Mouse (Mus musculus) embryonic facial prominence, embryonic 12.5 days (tissue): ENCODE measurements around the gene Marc2. TPM values are rescaled to one million over a fixed set of nuclear protein-coding genes. Genes with fewer than 3 reads are reported as not detected.

ENCODE experiments used
- ATAC-seq: fragments of 200-750 bp; cut with Nextera tagmentation; 2 replicates; pipeline ENCODE4 v1.8.0; 2017; ENCODE audit not compliant: insufficient number of reproducible peaks, insufficient read depth, low FRiP score, low TSS enrichment
- H3K27ac ChIP-seq: fragments of 300-500 bp; sonication (generic); 2 replicates; pipeline ENCODE4 v1.5.1; 2016; ENCODE audit warnings: mild to moderate bottlenecking
- H3K27me3 ChIP-seq: fragments of 300-500 bp; sonication (generic); 2 replicates; pipeline ENCODE4 v1.6.1; 2016; ENCODE audit warnings: mild to moderate bottlenecking, moderate library complexity
- H3K36me3 ChIP-seq: fragments of 300-500 bp; sonication (generic); 2 replicates; pipeline ENCODE4 v1.6.1; 2016; ENCODE audit warnings: mild to moderate bottlenecking
- H3K4me1 ChIP-seq: fragments of 300-500 bp; sonication (generic); 2 replicates; pipeline ENCODE4 v1.6.1; 2016
- H3K4me2 ChIP-seq: fragments of 300-500 bp; sonication (generic); replicated peaks from 2 replicates; pipeline ENCODE4 v1.6.1; 2016; ENCODE audit warnings: mild to moderate bottlenecking, moderate library complexity
- H3K4me3 ChIP-seq: fragments of 300-500 bp; sonication (generic); 2 replicates; pipeline ENCODE4 v1.5.1; 2016; ENCODE audit warnings: mild to moderate bottlenecking
- H3K9ac ChIP-seq: fragments of 300-500 bp; sonication (generic); 2 replicates; pipeline ENCODE4 v1.6.1; 2016; ENCODE audit warnings: mild to moderate bottlenecking, moderate library complexity
- H3K9me3 ChIP-seq: fragments of 300-500 bp; sonication (generic); 2 replicates; pipeline ENCODE4 v1.6.1; 2016; ENCODE audit warnings: mild to moderate bottlenecking, moderate library complexity
- WGBS: fragments of 180-500 bp; shearing (Covaris S2); methylation state at CpG from one replicate; pipeline ENCODE4 v1.1.7; 2016; 5-methylcytosine and 5-hydroxymethylcytosine counted together
- polyA plus RNA-seq: library from polyadenylated mRNA; unstranded; fragments of >200 nt; fragmentation: Nextera tagmentation; extraction: Ambion mirVana; gene quantifications from 2 replicates; pipeline ENCODE4 v1.2.1, GENCODE M21; 2016

Gene Marc2
- polyA plus RNA-seq: 144 and 152 TPM in 2 replicates

GRCm38 (mm10) chr1:184846092-184846750 is at the start of gene Marc2:
Gene Marc2 (minus strand): TSS chr1:184846451.
- WGBS: 4% methylated on average over 18 of the region's 18 CpGs
- H3K27ac ChIP-seq: peak within 1 kb of the TSS; percentile 75

GRCm38 (mm10) chr1:184891998-184892397 is 45.7 kb upstream of the Marc2 start:
- no peak overlapping the region for H3K27ac ChIP-seq
- H3K4me1 ChIP-seq: no peaks in the 10 kb centered on the region
- H3K4me3 ChIP-seq: no peak overlapping the region
- no peak overlapping the region for H3K4me2 ChIP-seq
- no peaks in the 10 kb centered on the region for H3K36me3 ChIP-seq
- ATAC-seq: no peak
- no peaks in the 10 kb centered on the region for H3K27me3 ChIP-seq
- 90% methylated on average over 3 of the region's 3 CpGs for WGBS
- H3K9ac ChIP-seq: no peak overlapping the region
- no peaks in the 10 kb centered on the region for H3K9me3 ChIP-seq

More at GRCm38 (mm10) chr1:184846092-184846750, at the start of gene Marc2:
- H3K27me3 ChIP-seq: peaks cover 16% of the 10 kb centered on the region; the same call in 1 of the 2 replicates
- ATAC-seq: no peak
- peak within 1 kb of the TSS; percentile 83 for H3K9ac ChIP-seq
- H3K9me3 ChIP-seq: no peaks in the 10 kb centered on the region
- H3K4me3 ChIP-seq: peak within 1 kb of the TSS; percentile 86
- H3K4me1 ChIP-seq: peaks cover 14% of the 10 kb centered on the region
- no peaks in the 10 kb centered on the region for H3K36me3 ChIP-seq
- H3K4me2 ChIP-seq: peak within 1 kb of the TSS; percentile 79

GRCm38 (mm10) chr1:184889454-184889853 is 43.2 kb upstream of the Marc2 start:
- ATAC-seq: no peak
- WGBS: 75% methylated on average over 6 of the region's 6 CpGs

GRCm38 (mm10) chr1:184886160-184886559 is 39.9 kb upstream of the Marc2 start:
- H3K27ac ChIP-seq: no peak overlapping the region
- H3K9me3 ChIP-seq: no peaks in the 10 kb centered on the region
- ATAC-seq: no peak
- peaks cover 5% of the 10 kb centered on the region; the same call in 1 of the 2 replicates for H3K4me1 ChIP-seq
- no peak overlapping the region for H3K4me3 ChIP-seq
- WGBS: 62% methylated on average over 1 of the region's 1 CpGs
- peaks cover 33% of the 10 kb centered on the region for H3K27me3 ChIP-seq
- no peak overlapping the region for H3K9ac ChIP-seq
- no peaks in the 10 kb centered on the region for H3K36me3 ChIP-seq
- no peak overlapping the region for H3K4me2 ChIP-seq

More at GRCm38 (mm10) chr1:184889454-184889853, 43.2 kb upstream of the Marc2 start:
- Histone ChIP-seq H3K9ac (no peak overlapping the region), H3K4me1 (no peaks in the 10 kb centered on the region), H3K27ac (no peak overlapping the region), H3K4me2 (no peak overlapping the region), H3K27me3 (peaks cover 2% of the 10 kb centered on the region; the same call in 1 of the 2 replicates), H3K36me3 (no peaks in the 10 kb centered on the region), H3K4me3 (no peak overlapping the region), H3K9me3 (no peaks in the 10 kb centered on the region)

GRCm38 (mm10) chr1:184882281-184883268 is 36.3 kb upstream of the Marc2 start, which contains the start of gene C130074G19Rik:
Gene C130074G19Rik (minus strand): TSS chr1:184883218.
- Histone ChIP-seq H3K27ac (no peak within 1 kb of the TSS), H3K4me1 (peaks cover 5% of the 10 kb centered on the region; the same call in 1 of the 2 replicates), H3K9ac (peak within 1 kb of the TSS; percentile 50), H3K4me2 (peak within 1 kb of the TSS; percentile 92), H3K4me3 (peak within 1 kb of the TSS; percentile 50), H3K9me3 (no peaks in the 10 kb centered on the region), H3K36me3 (no peaks in the 10 kb centered on the region), H3K27me3 (peaks cover 38% of the 10 kb centered on the region)
- peak; percentile 52; the same call in 1 of the 2 replicates for ATAC-seq
- WGBS: 2% methylated on average over 77 of the region's 77 CpGs

- peak overlapping the region; percentile 92; the same call in 1 of the 2 replicates for H3K4me2 ChIP-seq
- no peak overlapping the region for H3K9ac ChIP-seq
- ATAC-seq: no peak
Measured at GRCm38 (mm10) chr1:184881861-184882260, 35.6 kb upstream of the Marc2 start.

GRCm38 (mm10) chr1:184881211-184881610 is 35.0 kb upstream of the Marc2 start:
- Histone ChIP-seq H3K4me3 (no peak overlapping the region), H3K36me3 (no peaks in the 10 kb centered on the region), H3K4me2 (no peak overlapping the region), H3K27ac (no peak overlapping the region), H3K27me3 (peaks cover 38% of the 10 kb centered on the region), H3K9ac (no peak overlapping the region), H3K4me1 (peaks cover 5% of the 10 kb centered on the region; the same call in 1 of the 2 replicates), H3K9me3 (no peaks in the 10 kb centered on the region)
- no peak for ATAC-seq
- 84% methylated on average over 5 of the region's 5 CpGs for WGBS

More at GRCm38 (mm10) chr1:184881861-184882260, 35.6 kb upstream of the Marc2 start:
- Histone ChIP-seq H3K36me3 (no peaks in the 10 kb centered on the region), H3K9me3 (no peaks in the 10 kb centered on the region), H3K4me3 (peak overlapping the region; percentile 50; the same call in 1 of the 2 replicates), H3K27me3 (peaks cover 38% of the 10 kb centered on the region), H3K27ac (no peak overlapping the region), H3K4me1 (peaks cover 5% of the 10 kb centered on the region; the same call in 1 of the 2 replicates)
- WGBS: 64% methylated on average over 7 of the region's 7 CpGs

- Histone ChIP-seq H3K4me2 (no peak overlapping the region), H3K27ac (no peak overlapping the region), H3K36me3 (no peaks in the 10 kb centered on the region), H3K4me1 (peaks cover 5% of the 10 kb centered on the region; the same call in 1 of the 2 replicates), H3K9me3 (no peaks in the 10 kb centered on the region), H3K27me3 (peaks cover 32% of the 10 kb centered on the region), H3K9ac (no peak overlapping the region), H3K4me3 (no peak overlapping the region)
- no peak for ATAC-seq
- WGBS: 72% methylated on average over 6 of the region's 6 CpGs
Measured at GRCm38 (mm10) chr1:184878860-184879259, 32.6 kb upstream of the Marc2 start.

GRCm38 (mm10) chr1:184877306-184877705 is 31.1 kb upstream of the Marc2 start:
- Histone ChIP-seq H3K4me3 (no peak overlapping the region), H3K27ac (no peak overlapping the region), H3K4me1 (no peaks in the 10 kb centered on the region), H3K4me2 (no peak overlapping the region), H3K9me3 (no peaks in the 10 kb centered on the region), H3K9ac (no peak overlapping the region), H3K27me3 (peaks cover 17% of the 10 kb centered on the region), H3K36me3 (no peaks in the 10 kb centered on the region)
- ATAC-seq: no peak
- 72% methylated on average over 2 of the region's 2 CpGs for WGBS

- no peak for ATAC-seq
- peaks cover 12% of the 10 kb centered on the region; the same call in 1 of the 2 replicates for H3K4me1 ChIP-seq
- H3K9ac ChIP-seq: no peak overlapping the region
- no peaks in the 10 kb centered on the region for H3K9me3 ChIP-seq
- H3K27ac ChIP-seq: no peak overlapping the region
- H3K36me3 ChIP-seq: no peaks in the 10 kb centered on the region
- no peak overlapping the region for H3K4me2 ChIP-seq
- WGBS: 79% methylated on average over 11 of the region's 11 CpGs
- H3K4me3 ChIP-seq: no peak overlapping the region
- no peaks in the 10 kb centered on the region for H3K27me3 ChIP-seq
Measured at GRCm38 (mm10) chr1:184873910-184874309, 27.7 kb upstream of the Marc2 start.

- 78% methylated on average over 7 of the region's 7 CpGs for WGBS
- H3K27ac ChIP-seq: peak overlapping the region; percentile 64; the same call in 1 of the 2 replicates
- no peak for ATAC-seq
- no peaks in the 10 kb centered on the region for H3K36me3 ChIP-seq
- no peaks in the 10 kb centered on the region for H3K9me3 ChIP-seq
- no peaks in the 10 kb centered on the region for H3K27me3 ChIP-seq
- no peak overlapping the region for H3K4me2 ChIP-seq
- no peak overlapping the region for H3K9ac ChIP-seq
- H3K4me3 ChIP-seq: no peak overlapping the region
- H3K4me1 ChIP-seq: peaks cover 17% of the 10 kb centered on the region; the same call in 1 of the 2 replicates
Measured at GRCm38 (mm10) chr1:184872069-184872819, 26.0 kb upstream of the Marc2 start.
